Mouse (Mus musculus): ENCODE data around the gene Lsm2. TPM values are rescaled to one million over a fixed set of nuclear protein-coding genes. Genes with fewer than 3 reads are reported as not detected.

Gene Lsm2
- polyA plus RNA-seq, 1 experiment: 133 TPM

- H3K4me3 ChIP-seq (ENCODE audit: insufficient read depth, poor library complexity, severe bottlenecking): no peak overlapping the region
Measured at GRCm38 (mm10) chr17:35021163-35021808, 39.6 kb downstream of the Lsm2 start.

DNA sequence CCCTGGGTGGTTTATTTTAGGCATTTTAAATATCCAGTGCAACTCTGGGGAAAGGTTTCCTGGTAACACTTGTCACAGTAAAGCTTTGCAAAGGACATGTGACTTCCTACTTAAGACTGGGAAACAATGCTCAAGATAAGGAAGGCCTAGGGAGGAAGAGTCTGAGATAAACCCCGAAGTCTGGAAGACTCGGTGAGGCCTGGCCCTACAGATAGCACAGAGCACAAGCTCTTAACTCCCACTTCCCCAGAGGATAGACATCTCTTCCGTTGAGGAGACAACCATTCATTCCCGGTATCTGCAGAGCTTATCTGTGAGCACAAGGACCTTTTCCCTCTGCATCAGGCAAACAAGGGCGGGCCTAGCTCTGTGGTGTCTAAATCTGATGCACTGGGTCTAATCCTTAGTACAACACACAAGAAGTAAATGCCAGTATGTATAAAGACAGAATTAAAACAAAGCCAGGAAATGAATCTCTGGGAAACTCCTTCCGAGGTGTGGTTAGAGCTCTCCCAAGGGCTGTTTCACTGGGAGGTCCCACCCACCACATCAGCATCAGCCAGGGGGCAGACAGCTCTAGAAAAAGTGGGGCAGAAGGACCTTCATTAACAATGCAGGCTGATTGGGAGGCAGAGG is 40.3 kb downstream of the Lsm2 start:
- Histone ChIP-seq H3K27me3 (ENCODE audit: control insufficient read depth, insufficient read depth, insufficient read length) (no peaks in the 10 kb centered on the region), H3K36me3 (ENCODE audit: control insufficient read depth, insufficient read depth) (no peaks in the 10 kb centered on the region), H3ac (ENCODE audit: control insufficient read depth, insufficient read length, low read depth) (no peak overlapping the region), H3K79me3 (ENCODE audit: low read depth) (no peaks in the 10 kb centered on the region), H3K4me3 (ENCODE audit: insufficient read depth, poor library complexity, severe bottlenecking) (no peak overlapping the region), H3K79me2 (ENCODE audit: control insufficient read depth, insufficient read depth) (no peaks in the 10 kb centered on the region)
- TF ChIP-seq CTCF (IDR thresholded peaks at IDR 0.05; ENCODE audit: control insufficient read depth, insufficient read depth, insufficient read length) (no peak), CEBPB (IDR thresholded peaks at IDR 0.05; ENCODE audit: low read depth) (no peak), FOSL1 (IDR thresholded peaks at IDR 0.05; ENCODE audit: insufficient read depth, low read length, poor library complexity, severe bottlenecking) (no peak), MYOD1 (IDR thresholded peaks at IDR 0.05; ENCODE audit: control insufficient read depth, insufficient read length, low read depth) (no peak), MYOG (IDR thresholded peaks at IDR 0.05; ENCODE audit: control insufficient read depth, extremely low read depth, insufficient read length) (no peak), USF1 (IDR thresholded peaks at IDR 0.05; ENCODE audit: low read depth) (no peak), MAX (IDR thresholded peaks at IDR 0.05) (no peak)

More at GRCm38 (mm10) chr17:35021163-35021808, 39.6 kb downstream of the Lsm2 start:
- TF ChIP-seq CTCF (IDR thresholded peaks at IDR 0.05; ENCODE audit: control insufficient read depth, insufficient read depth, insufficient read length) (peak; percentile 79), CEBPB (IDR thresholded peaks at IDR 0.05; ENCODE audit: low read depth) (no peak)
- no peaks in the 10 kb centered on the region for H3K27me3 ChIP-seq (ENCODE audit: control insufficient read depth, insufficient read depth, insufficient read length)
- no peak overlapping the region for H3ac ChIP-seq (ENCODE audit: control insufficient read depth, insufficient read length, low read depth)
- H3K79me3 ChIP-seq (ENCODE audit: low read depth): no peaks in the 10 kb centered on the region
- H3K36me3 ChIP-seq (ENCODE audit: control insufficient read depth, insufficient read depth): no peaks in the 10 kb centered on the region
- no peaks in the 10 kb centered on the region for H3K79me2 ChIP-seq (ENCODE audit: control insufficient read depth, insufficient read depth)

- no peak overlapping the region for H3K4me3 ChIP-seq (ENCODE audit: insufficient read depth, poor library complexity, severe bottlenecking)
- no peaks in the 10 kb centered on the region for H3K79me2 ChIP-seq (ENCODE audit: control insufficient read depth, insufficient read depth)
- no peaks in the 10 kb centered on the region for H3K27me3 ChIP-seq (ENCODE audit: control insufficient read depth, insufficient read depth, insufficient read length)
- H3ac ChIP-seq (ENCODE audit: control insufficient read depth, insufficient read length, low read depth): no peak overlapping the region
- H3K36me3 ChIP-seq (ENCODE audit: control insufficient read depth, insufficient read depth): no peaks in the 10 kb centered on the region
- TF ChIP-seq MAX (IDR thresholded peaks at IDR 0.05): no peak
- TF ChIP-seq MYOD1 (IDR thresholded peaks at IDR 0.05; ENCODE audit: control insufficient read depth, insufficient read length, low read depth): no peak
- TF ChIP-seq CEBPB (IDR thresholded peaks at IDR 0.05; ENCODE audit: low read depth): no peak
- TF ChIP-seq MYOG (IDR thresholded peaks at IDR 0.05; ENCODE audit: control insufficient read depth, extremely low read depth, insufficient read length): no peak
- TF ChIP-seq USF1 (IDR thresholded peaks at IDR 0.05; ENCODE audit: low read depth): no peak
- no peak for TF ChIP-seq CTCF (IDR thresholded peaks at IDR 0.05; ENCODE audit: control insufficient read depth, insufficient read depth, insufficient read length)
- no peak for TF ChIP-seq FOSL1 (IDR thresholded peaks at IDR 0.05; ENCODE audit: insufficient read depth, low read length, poor library complexity, severe bottlenecking)
- H3K79me3 ChIP-seq (ENCODE audit: low read depth): no peaks in the 10 kb centered on the region
Measured at GRCm38 (mm10) chr17:35022541-35023060, 40.9 kb downstream of the Lsm2 start.

- Histone ChIP-seq H3K4me3 (ENCODE audit: insufficient read depth, poor library complexity, severe bottlenecking) (no peak overlapping the region), H3K36me3 (ENCODE audit: control insufficient read depth, insufficient read depth) (no peaks in the 10 kb centered on the region), H3ac (ENCODE audit: control insufficient read depth, insufficient read length, low read depth) (no peak overlapping the region), H3K79me2 (ENCODE audit: control insufficient read depth, insufficient read depth) (no peaks in the 10 kb centered on the region), H3K27me3 (ENCODE audit: control insufficient read depth, insufficient read depth, insufficient read length) (no peaks in the 10 kb centered on the region), H3K79me3 (ENCODE audit: low read depth) (no peaks in the 10 kb centered on the region)
- no peak for TF ChIP-seq MYOG (IDR thresholded peaks at IDR 0.05; ENCODE audit: control insufficient read depth, extremely low read depth, insufficient read length)
- no peak for TF ChIP-seq MYOD1 (IDR thresholded peaks at IDR 0.05; ENCODE audit: control insufficient read depth, insufficient read length, low read depth)
- TF ChIP-seq FOSL1 (IDR thresholded peaks at IDR 0.05; ENCODE audit: insufficient read depth, low read length, poor library complexity, severe bottlenecking): no peak
- no peak for TF ChIP-seq MAX (IDR thresholded peaks at IDR 0.05)
- TF ChIP-seq CEBPB (IDR thresholded peaks at IDR 0.05; ENCODE audit: low read depth): no peak
- no peak for TF ChIP-seq USF1 (IDR thresholded peaks at IDR 0.05; ENCODE audit: low read depth)
Measured at GRCm38 (mm10) chr17:35023221-35023620, 41.6 kb downstream of the Lsm2 start.

- no peaks in the 10 kb centered on the region for H3K27me3 ChIP-seq (ENCODE audit: control insufficient read depth, insufficient read depth, insufficient read length)
- no peaks in the 10 kb centered on the region for H3K79me3 ChIP-seq (ENCODE audit: low read depth)
- H3K79me2 ChIP-seq (ENCODE audit: control insufficient read depth, insufficient read depth): no peaks in the 10 kb centered on the region
- H3ac ChIP-seq (ENCODE audit: control insufficient read depth, insufficient read length, low read depth): no peak overlapping the region
- no peaks in the 10 kb centered on the region for H3K36me3 ChIP-seq (ENCODE audit: control insufficient read depth, insufficient read depth)
- H3K4me3 ChIP-seq (ENCODE audit: insufficient read depth, poor library complexity, severe bottlenecking): no peak overlapping the region
- TF ChIP-seq USF1 (IDR thresholded peaks at IDR 0.05; ENCODE audit: low read depth): no peak
- no peak for TF ChIP-seq MAX (IDR thresholded peaks at IDR 0.05)
- no peak for TF ChIP-seq FOSL1 (IDR thresholded peaks at IDR 0.05; ENCODE audit: insufficient read depth, low read length, poor library complexity, severe bottlenecking)
- no peak for TF ChIP-seq MYOG (IDR thresholded peaks at IDR 0.05; ENCODE audit: control insufficient read depth, extremely low read depth, insufficient read length)
- TF ChIP-seq CTCF (IDR thresholded peaks at IDR 0.05; ENCODE audit: control insufficient read depth, insufficient read depth, insufficient read length): no peak
- no peak for TF ChIP-seq MYOD1 (IDR thresholded peaks at IDR 0.05; ENCODE audit: control insufficient read depth, insufficient read length, low read depth)
Measured at GRCm38 (mm10) chr17:35023756-35024155, 42.1 kb downstream of the Lsm2 start.

Measured in C2C12 (cell line).